Mouse (Mus musculus) embryonic facial prominence, embryonic 10.5 days (tissue): ENCODE data around the gene Chd2. TPM values are rescaled to one million over a fixed set of nuclear protein-coding genes. Genes with fewer than 3 reads are reported as not detected.

Experiments used
- DNase-seq: peaks from one replicate; pipeline ENCODE4 v3.0.0-alpha.2; 2017; ENCODE audit warnings: low spot score
- H3K27ac ChIP-seq: fragments of 300-500 bp; sonication (generic); replicated peaks from 2 replicates; pipeline ENCODE4 v1.5.1; 2016; ENCODE audit warnings: mild to moderate bottlenecking
- H3K27me3 ChIP-seq: fragments of 300-500 bp; sonication (generic); replicated peaks from 2 replicates; pipeline ENCODE4 v1.6.1; 2016; ENCODE audit warnings: low read depth, mild to moderate bottlenecking; ENCODE audit not compliant: poor library complexity, severe bottlenecking
- H3K36me3 ChIP-seq: fragments of 300-500 bp; sonication (generic); replicated peaks from 2 replicates; pipeline ENCODE4 v1.6.1; 2016; ENCODE audit warnings: mild to moderate bottlenecking, moderate library complexity
- H3K4me1 ChIP-seq: fragments of 300-500 bp; sonication (generic); 2 replicates; pipeline ENCODE4 v1.6.1; 2016
- H3K4me3 ChIP-seq: fragments of 300-500 bp; sonication (generic); 2 replicates; pipeline ENCODE4 v1.5.1; 2016; ENCODE audit warnings: mild to moderate bottlenecking, moderate library complexity
- H3K9me3 ChIP-seq: fragments of 300-500 bp; sonication (generic); 2 replicates; pipeline ENCODE4 v1.6.1; 2016; ENCODE audit warnings: mild to moderate bottlenecking
- WGBS: fragments of 180-500 bp; shearing (Covaris S2); methylation state at CpG from one replicate; pipeline ENCODE4 v1.1.7; 2016; 5-methylcytosine and 5-hydroxymethylcytosine counted together
- polyA plus RNA-seq: library from polyadenylated mRNA; unstranded; fragments of >200 nt; fragmentation: Nextera tagmentation; extraction: Ambion mirVana; gene quantifications from 2 replicates; pipeline ENCODE4 v1.2.1, GENCODE M21; 2016

Gene Chd2
- polyA plus RNA-seq, 1 experiment from 2014 or later = 54.8 TPM

GRCm38 (mm10) chr7:73505266-73505665 lies 36.4 kb downstream of the Chd2 start:
- Histone ChIP-seq H3K4me3 (no peak overlapping the region), H3K36me3 (peaks cover 100% of the 10 kb centered on the region), H3K27me3 (no peaks in the 10 kb centered on the region), H3K27ac (no peak overlapping the region), H3K4me1 (no peaks in the 10 kb centered on the region), H3K9me3 (no peaks in the 10 kb centered on the region)
- no peak for DNase-seq
- 93% methylated on average over 6 of the region's 6 CpGs for WGBS

DNA sequence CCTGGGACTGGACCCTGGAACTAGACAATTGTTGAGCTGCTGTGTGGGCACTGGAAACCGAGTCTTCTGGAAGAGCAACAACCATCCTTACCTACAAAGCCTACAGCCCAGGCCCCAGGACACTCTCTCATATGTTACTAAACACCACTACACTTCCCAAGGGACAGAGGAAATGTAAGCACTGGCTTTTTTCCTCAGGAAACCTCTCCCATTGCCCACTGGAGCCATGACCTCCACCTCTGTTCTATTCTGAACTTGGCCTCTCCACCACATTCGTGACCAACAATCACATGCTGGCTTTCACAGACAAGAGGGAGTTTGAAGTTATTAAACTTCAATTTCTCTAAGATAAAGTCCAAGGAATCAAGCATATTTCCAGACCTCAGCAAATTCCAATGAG lies 43.4 kb downstream of the Chd2 start:
- H3K4me1 ChIP-seq = no peaks in the 10 kb centered on the region
- no peaks in the 10 kb centered on the region for H3K27me3 ChIP-seq
- no peak overlapping the region for H3K27ac ChIP-seq
- H3K4me3 ChIP-seq = no peak overlapping the region
- peaks cover 99% of the 10 kb centered on the region for H3K36me3 ChIP-seq
- no peak for DNase-seq
- 87% methylated on average over 2 of the region's 2 CpGs for WGBS
- H3K9me3 ChIP-seq = no peaks in the 10 kb centered on the region

DNA sequence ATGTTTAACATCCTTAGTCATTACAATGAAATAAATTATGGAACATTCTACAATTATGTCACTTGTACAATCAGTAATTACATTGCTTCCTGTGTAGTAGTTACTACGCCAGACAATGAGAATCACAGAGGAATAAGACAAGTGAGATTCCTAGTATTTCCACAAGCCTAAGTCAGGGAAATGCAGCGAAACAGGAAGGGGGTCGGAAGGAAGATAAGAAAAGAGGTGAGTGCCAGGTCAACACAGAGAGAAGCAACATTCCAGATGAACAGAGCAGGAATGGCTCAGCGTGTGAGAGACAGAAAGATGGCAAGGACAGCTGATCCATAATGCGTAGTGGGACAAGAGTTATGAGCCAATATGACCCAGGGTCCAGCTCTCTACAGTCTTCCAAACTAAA lies 52.4 kb downstream of the Chd2 start:
- 88% methylated on average over 5 of the region's 5 CpGs for WGBS
- Histone ChIP-seq H3K27me3 (no peaks in the 10 kb centered on the region), H3K27ac (no peak overlapping the region), H3K4me3 (no peak overlapping the region), H3K4me1 (no peaks in the 10 kb centered on the region), H3K36me3 (peaks cover 98% of the 10 kb centered on the region), H3K9me3 (no peaks in the 10 kb centered on the region)
- DNase-seq = no peak

DNA sequence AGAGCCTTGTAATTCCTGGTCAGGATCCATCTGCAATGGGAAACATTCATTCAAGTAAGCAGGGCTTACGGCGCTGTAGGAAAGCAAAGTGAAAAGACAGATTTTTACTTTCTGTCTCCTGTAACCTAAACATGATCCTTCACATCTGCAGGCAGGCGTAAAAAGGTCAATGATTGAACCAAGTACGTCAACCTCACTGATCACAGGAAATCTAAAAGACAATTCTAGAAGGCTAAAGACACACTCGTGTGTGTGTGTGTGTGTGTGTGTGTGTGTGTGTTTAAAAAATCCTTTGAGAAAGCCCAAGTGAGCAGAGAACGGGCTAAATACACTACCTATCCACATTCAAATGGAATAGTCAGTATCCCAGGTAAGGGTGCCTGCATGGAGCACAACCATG lies 60.5 kb downstream of the Chd2 start:
- H3K27me3 ChIP-seq = no peaks in the 10 kb centered on the region
- peaks cover 99% of the 10 kb centered on the region for H3K36me3 ChIP-seq
- 91% methylated on average over 6 of the region's 6 CpGs for WGBS
- H3K27ac ChIP-seq = no peak overlapping the region
- no peaks in the 10 kb centered on the region for H3K9me3 ChIP-seq
- H3K4me1 ChIP-seq = no peaks in the 10 kb centered on the region
- no peak for DNase-seq
- no peak overlapping the region for H3K4me3 ChIP-seq

DNA sequence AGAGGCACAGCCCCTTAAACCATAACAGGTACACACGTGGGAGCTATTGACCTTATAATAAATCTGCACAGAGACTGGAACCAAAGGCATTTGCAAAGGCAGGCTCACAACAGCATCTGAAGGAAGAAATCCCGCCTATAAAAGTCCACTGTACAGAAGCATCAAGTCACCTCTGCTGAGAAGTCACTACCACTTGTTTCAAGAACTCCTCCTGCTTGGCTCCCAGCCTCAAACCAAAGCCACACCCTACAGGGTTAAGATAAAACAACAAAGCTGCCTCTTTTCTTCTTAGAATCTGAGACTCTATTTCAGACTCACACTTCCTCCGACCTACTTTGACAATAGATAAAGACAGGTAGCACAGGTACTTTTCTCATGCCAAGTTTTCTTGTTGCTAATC lies 62.1 kb downstream of the Chd2 start:
- Histone ChIP-seq H3K9me3 (no peaks in the 10 kb centered on the region), H3K27ac (no peak overlapping the region), H3K27me3 (no peaks in the 10 kb centered on the region), H3K4me3 (no peak overlapping the region), H3K36me3 (peaks cover 100% of the 10 kb centered on the region), H3K4me1 (no peaks in the 10 kb centered on the region)
- DNase-seq = no peak
- 76% methylated on average over 3 of the region's 3 CpGs for WGBS

- Histone ChIP-seq H3K4me1 (no peaks in the 10 kb centered on the region), H3K36me3 (peaks cover 100% of the 10 kb centered on the region), H3K27me3 (no peaks in the 10 kb centered on the region), H3K27ac (no peak overlapping the region), H3K4me3 (no peak overlapping the region), H3K9me3 (no peaks in the 10 kb centered on the region)
- WGBS = 81% methylated on average over 11 of the region's 11 CpGs
- no peak for DNase-seq
Observed at GRCm38 (mm10) chr7:73478157-73479058, 63.2 kb downstream of the Chd2 start.

GRCm38 (mm10) chr7:73467741-73468140 lies 73.9 kb downstream of the Chd2 start:
- H3K4me3 ChIP-seq = no peak overlapping the region
- peaks cover 100% of the 10 kb centered on the region for H3K36me3 ChIP-seq
- DNase-seq = no peak
- H3K27me3 ChIP-seq = no peaks in the 10 kb centered on the region
- no peaks in the 10 kb centered on the region for H3K4me1 ChIP-seq
- H3K9me3 ChIP-seq = no peaks in the 10 kb centered on the region
- 95% methylated on average over 3 of the region's 3 CpGs for WGBS
- H3K27ac ChIP-seq = no peak overlapping the region

DNA sequence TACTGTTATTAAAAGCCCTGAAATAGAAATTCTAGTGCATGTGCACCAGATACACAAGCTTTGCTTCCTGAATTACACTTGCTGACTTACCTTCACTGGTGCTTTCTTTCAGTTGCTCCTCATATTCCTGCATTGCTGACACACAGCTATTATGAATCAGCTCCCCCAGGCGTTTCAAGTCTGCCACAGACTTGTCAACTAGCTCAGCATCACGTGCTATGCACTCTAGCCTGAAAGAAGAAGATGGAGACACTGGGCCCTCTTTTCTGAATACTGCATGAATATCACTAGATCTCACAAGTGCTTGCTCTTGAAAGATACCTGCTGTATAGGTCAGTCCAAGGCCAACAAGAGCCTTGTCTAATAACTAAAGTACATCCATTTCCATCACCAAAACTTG lies 78.1 kb downstream of the Chd2 start:
- H3K27ac ChIP-seq = no peak overlapping the region
- peaks cover 99% of the 10 kb centered on the region for H3K36me3 ChIP-seq
- no peaks in the 10 kb centered on the region for H3K9me3 ChIP-seq
- H3K4me3 ChIP-seq = no peak overlapping the region
- WGBS = 88% methylated on average over 2 of the region's 2 CpGs
- DNase-seq = no peak
- no peaks in the 10 kb centered on the region for H3K4me1 ChIP-seq
- H3K27me3 ChIP-seq = no peaks in the 10 kb centered on the region

DNA sequence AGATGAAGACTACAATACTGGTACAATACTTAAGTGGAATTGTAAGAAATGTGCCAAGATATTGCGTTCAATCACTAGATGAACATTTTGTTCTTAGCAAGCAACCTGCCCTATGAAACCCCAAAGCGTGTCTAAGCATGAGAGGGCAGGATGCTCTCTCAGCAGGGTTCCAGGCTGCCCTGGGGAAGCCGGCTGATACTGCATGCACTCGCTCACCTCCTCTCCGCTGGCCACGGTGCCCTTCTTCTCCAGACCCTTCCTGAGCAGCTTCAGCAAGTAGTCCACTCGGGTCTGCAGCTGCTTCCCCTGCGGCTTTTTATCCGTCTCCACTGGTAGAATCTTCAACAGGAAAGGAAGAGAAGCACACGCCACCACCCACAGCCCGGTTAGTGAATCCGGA lies 87.5 kb downstream of the Chd2 start:
- H3K36me3 ChIP-seq = peaks cover 100% of the 10 kb centered on the region
- H3K27ac ChIP-seq = no peak overlapping the region

DNA sequence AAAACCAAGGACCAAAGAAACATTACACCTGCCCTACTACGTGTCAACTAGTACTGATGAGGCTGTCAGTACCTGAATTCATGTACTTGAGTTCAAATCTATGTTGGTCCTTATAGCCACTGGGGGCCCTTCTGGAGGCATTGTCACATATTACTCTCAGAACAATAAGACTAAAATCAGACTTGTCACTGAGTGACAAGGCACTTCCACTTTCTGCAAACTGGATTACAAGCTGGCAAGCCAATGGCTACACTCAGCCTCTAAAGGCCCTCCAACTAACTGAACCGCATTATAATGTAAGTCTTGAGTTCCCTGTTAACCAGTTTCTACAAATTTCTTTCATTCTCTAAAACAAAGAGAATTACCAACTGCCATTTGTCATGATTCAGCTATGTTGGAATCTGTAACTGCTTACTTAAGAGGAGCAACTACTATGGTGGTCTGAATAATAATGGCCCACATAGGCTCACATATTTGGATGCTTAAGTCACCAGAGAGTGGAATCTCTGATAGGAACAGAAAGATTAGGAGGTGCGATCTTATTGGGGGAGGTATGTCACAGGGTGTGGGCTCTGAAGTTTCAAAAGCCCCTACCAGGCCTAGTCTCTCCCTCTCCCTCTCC lies 89.3 kb downstream of the Chd2 start:
- no peaks in the 10 kb centered on the region for H3K4me1 ChIP-seq
- no peaks in the 10 kb centered on the region for H3K27me3 ChIP-seq
- H3K27ac ChIP-seq = no peak overlapping the region
- no peaks in the 10 kb centered on the region for H3K9me3 ChIP-seq
- H3K4me3 ChIP-seq = no peak overlapping the region
- no peak for DNase-seq
- peaks cover 100% of the 10 kb centered on the region for H3K36me3 ChIP-seq
- whole genome bisulfite sequencing = 95% methylated on average over 3 of the region's 3 CpGs

More for the DNA sequence above, 87.5 kb downstream of the Chd2 start:
- Histone ChIP-seq H3K27me3 (no peaks in the 10 kb centered on the region), H3K4me3 (no peak overlapping the region), H3K4me1 (no peaks in the 10 kb centered on the region), H3K9me3 (no peaks in the 10 kb centered on the region)
- 90% methylated on average over 12 of the region's 12 CpGs for WGBS
- no peak for DNase-seq

GRCm38 (mm10) chr7:73451594-73451993 lies 90.0 kb downstream of the Chd2 start:
- Histone ChIP-seq H3K4me1 (no peaks in the 10 kb centered on the region), H3K27me3 (no peaks in the 10 kb centered on the region), H3K27ac (no peak overlapping the region), H3K9me3 (no peaks in the 10 kb centered on the region), H3K36me3 (peaks cover 100% of the 10 kb centered on the region), H3K4me3 (no peak overlapping the region)
- no peak for DNase-seq
- WGBS = 94% methylated on average over 4 of the region's 4 CpGs

DNA sequence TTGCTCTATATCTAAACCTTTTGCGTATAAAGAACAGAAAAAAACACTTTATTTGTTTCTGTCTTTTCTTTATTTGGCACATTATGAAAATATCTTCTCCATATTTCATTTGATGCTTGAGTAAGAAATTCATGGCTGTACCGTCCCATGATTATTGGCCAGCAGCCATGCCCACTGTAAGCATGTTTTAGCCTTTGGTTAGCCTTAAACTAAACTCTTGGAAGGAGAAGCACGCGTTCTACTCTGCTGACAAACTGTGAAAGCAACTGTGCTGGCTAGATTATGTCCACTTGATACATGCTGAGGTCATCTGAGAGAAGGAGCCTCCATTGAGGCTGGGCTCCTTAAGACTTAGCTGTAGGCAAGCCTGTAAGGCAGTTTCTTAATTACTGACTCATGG lies 99.4 kb downstream of the Chd2 start:
- Histone ChIP-seq H3K4me3 (no peak overlapping the region), H3K9me3 (no peaks in the 10 kb centered on the region), H3K27ac (no peak overlapping the region), H3K4me1 (no peaks in the 10 kb centered on the region), H3K27me3 (no peaks in the 10 kb centered on the region), H3K36me3 (peaks cover 100% of the 10 kb centered on the region)
- no peak for DNase-seq
- 96% methylated on average over 4 of the region's 4 CpGs for WGBS

- Histone ChIP-seq H3K27me3 (no peaks in the 10 kb centered on the region), H3K4me3 (no peak overlapping the region), H3K27ac (no peak overlapping the region), H3K9me3 (no peaks in the 10 kb centered on the region), H3K4me1 (no peaks in the 10 kb centered on the region), H3K36me3 (peaks cover 100% of the 10 kb centered on the region)
- no peak for DNase-seq
- 87% methylated on average over 3 of the region's 3 CpGs for WGBS
Observed at GRCm38 (mm10) chr7:73441802-73442201, 99.8 kb downstream of the Chd2 start.
